Mouse (Mus musculus) cerebellum, adult 9-10 months (tissue): ENCODE data around the gene Bora.
"Not testable (repeated sequence)": the region's sequence is repeated elsewhere in the genome, so short reads cannot be mapped to it uniquely, and the experiment has no call there.

Experiments used
- DNase-seq: peaks from one replicate; pipeline ENCODE4 v3.0.0; 2022

The Bora gene

DNA sequence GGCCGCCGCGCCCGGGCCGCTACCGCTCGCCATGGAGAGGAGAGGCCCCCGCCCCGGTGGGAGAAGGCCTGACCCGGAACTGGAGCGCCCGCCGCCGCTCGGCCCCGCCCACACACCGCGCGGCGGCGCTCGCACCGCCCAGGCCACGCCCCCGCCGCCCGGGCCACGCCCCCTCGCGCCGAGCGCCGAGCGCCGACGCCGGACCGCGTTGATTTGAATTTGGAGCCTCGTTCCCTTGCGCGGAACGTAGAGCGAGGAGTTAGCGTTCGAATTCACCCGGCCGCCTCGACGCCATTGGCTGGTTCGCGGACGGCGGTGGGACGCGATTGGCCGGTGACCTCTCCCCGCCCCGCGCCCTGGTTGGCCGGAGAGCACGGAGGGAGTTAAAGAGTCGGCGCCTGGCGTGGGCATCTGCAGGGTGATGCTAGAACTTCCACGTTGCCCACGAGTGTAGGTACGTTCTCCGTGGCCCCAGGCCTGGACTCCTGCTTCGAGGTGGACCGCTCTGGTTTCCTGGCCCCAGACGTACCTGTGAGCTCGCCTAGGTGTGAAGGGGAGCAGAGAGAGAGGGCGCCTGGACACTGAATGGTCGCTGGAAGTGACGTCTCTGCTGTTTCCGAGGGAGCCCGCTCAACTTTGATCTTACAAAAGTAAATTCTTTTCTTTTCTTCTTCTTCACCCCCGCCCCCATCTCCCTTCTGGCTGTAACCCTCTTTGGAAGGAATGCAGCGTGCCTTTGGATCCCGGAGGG lies at the start of gene Bora, which contains the start of gene Mzt1:
Gene Bora, plus strand, starts transcription at position 192 of the 751 bp plus-strand sequence.
Gene Mzt1, minus strand, starts transcription at position 104 of the 751 bp plus-strand sequence.
- peak; percentile 92 for DNase-seq

DNA sequence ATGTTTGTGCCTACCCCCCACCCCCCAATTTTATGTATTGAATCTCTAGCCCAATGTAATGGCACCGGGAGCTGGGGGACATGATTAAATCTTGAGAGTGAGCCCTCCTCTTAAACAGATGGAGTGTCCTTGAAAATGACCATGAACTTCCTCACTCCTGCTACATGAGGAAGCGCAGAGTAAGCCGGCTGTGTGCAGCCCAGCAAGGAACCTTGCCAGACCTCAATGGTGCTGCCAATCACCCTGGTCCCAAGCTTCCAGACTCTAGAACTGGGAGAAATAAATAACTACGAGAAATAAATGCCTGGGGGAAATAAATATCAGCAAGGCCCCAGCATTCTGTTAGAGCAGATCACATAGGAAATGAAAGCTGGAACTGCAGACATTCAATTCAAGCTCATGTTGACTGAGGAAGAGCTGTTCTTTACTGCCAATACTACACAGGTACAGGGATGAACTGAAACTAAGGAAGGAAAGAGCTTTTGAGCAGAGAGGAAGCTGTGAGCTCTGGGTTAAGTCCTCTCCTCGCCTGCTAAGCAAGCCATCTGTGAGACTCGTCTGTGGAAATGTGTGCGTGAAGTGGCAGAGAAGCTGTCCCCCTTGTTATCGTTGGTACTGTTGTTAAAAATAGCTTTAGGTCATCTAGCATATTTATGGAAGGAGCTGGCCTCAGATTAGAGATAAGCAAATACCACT lies 35.6 kb upstream of the Bora start:
- no peak for DNase-seq

DNA sequence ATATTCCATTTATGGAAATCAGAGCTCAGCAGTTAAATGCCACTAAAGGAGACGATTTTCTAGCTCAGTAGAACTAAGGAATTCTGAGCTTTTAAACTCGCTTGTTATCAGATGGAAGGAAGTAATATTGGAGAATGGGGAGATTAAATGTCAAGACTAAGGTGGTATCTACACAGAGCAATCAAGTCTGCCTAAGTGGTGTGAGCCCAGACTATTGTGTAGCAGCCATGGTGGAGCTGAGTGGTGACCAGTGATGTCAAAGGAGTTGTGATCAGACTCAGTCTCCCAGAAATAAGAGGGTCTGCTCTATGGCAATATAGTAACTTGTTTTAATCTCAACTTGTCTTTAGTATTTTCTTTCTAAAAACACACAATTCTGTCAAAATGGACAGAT lies 35.1 kb upstream of the Bora start:
- no peak for DNase-seq

DNA sequence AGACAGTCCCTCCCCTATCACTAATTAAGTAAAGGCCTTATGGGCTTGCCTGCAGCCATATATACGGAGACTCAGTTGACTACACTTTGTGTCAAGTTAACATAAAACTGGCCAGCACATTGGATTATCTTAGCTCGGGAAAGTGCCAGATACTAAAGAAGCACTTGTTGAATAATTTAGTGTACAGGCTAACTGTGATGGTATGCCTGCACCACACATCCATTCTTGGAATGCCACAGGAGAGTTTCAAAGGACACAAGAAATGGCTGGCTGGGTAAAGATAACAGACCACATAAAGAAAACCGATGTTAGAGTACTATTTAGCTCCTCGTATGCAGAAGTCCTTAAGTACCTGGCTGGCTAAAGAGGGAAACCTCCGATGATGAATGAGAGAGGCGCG lies 27.3 kb upstream of the Bora start:
- no peak for DNase-seq

DNA sequence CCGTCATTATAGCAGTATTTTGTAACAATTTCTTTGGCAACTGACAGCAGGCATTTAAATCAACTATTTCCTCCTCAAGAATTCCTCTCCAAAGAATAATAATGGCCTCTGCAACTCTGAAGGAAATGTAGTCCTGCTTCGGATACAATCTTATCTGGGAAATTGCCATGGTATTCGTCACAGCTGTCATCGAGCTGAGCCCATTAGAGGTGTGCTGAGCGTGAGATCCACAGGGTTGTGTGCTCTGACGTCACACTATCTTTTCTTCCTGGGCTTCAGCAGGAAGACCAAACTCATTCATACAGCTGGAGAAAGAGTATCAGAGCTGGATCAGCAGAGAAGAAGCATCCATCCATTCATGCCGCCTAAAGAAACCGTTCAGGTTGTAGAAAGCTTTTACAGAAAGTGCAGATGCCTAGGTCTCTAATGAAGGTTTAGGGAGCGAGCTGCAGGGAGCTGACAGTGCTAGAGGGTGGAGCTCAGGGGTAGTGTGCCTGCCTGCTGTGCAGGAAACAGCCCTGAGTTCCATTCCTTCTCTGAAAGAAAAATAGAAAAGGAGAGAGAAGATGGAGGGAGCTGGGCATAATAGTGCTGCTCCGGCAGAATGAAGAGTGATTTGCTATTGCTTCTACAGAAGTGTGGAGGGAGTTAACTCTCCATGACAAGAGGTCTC lies 26.8 kb upstream of the Bora start:
- DNase-seq, result no peak

DNA sequence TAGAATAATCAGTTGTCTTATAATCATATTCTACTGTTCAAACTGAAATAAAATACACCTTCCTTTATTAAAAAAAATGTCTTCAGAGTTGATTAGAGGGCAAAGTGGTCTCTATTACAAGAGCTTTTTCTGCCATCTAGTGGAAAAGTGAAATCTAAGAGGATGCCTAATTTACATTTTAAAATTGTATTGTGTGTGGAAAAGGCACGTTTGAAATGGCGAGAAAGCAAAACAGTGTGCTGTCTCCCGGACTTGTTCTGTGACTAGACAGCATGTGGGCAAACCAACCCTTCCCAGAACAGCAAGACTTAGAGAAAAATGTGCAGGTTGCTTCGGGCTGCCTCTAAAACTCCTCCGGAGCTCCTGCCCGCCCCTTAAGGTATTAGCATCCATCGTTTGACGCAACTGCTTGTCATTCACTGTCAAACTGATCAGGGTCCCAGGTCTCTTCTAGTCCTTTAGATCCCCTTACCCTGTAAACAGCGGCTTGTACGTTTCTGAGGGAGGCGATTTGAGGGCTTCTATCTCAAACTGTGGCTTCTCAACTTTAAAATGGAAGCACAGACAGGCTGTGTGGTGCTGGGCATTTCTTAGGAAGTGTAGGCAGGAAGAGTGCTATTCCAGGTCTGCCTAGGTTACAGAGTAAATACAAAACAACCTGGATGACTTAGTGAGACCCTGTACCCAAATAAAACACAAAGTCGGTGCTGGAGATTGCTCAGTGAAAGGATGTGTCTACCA lies 23.5 kb upstream of the Bora start:
- DNase-seq, result no peak

DNA sequence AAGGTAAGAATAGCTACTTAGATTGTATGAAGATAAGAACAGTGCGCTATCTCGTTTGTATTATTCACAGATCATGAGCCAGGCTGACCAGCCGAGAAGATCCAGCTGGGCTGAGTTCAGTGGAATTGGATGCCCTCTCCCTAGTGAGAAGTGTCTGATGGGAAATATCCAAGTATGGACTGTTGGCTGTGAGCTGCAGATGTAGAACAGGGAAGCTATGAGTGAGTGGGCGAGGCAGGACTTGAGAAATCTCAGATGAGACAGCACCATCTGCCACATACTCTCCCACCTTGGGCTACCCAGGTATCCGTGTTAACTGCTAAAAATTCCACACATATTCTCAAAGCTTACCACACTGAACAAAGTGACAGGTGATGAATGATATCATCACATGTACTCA lies 16.0 kb upstream of the Bora start:
- DNase-seq, result no peak

DNA sequence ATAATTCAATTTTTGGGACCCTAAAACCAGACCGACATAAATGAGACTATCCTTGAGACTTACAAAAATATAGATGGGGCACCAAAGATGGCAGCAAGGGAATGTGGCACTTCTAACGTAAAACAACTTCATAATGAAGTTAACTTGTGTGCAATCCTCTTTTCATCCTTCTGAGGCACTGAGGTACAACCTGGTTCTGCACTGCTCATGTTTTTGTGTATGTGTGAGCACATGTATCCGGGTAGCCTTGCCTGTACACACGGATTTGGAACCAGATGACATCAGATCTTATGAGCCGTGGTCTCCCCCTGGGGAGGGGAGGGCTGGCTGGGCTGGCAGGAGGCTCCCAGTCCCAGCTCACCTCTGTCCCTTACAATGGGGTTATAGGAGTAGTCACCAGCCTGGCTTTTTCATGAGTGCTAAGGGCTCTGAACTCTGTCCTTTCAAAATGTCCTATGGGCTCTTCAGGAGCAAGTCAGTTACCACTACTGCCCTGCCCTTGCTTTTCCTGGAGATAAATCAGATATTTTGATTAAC lies 14.6 kb upstream of the Bora start:
- no peak for DNase-seq

DNA sequence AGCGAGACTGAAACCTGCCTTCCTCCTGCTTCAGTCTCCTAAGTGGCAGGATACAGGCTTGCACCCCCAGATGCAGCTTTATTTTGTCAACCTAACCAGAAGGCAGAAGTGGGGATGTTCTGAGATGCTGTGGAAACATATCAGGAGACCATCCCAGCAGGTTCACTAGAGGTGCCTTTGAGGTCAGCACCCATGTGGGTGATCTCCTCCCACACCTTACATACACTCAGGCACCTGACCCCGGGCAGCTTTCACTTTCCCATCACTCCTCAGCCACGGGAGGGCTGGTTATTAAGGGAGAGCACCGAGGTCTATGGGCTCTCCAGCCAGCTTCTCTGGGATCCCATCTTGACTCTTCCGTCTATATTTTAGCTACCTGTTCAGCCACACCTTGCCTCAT lies 13.4 kb upstream of the Bora start:
- no peak for DNase-seq

DNA sequence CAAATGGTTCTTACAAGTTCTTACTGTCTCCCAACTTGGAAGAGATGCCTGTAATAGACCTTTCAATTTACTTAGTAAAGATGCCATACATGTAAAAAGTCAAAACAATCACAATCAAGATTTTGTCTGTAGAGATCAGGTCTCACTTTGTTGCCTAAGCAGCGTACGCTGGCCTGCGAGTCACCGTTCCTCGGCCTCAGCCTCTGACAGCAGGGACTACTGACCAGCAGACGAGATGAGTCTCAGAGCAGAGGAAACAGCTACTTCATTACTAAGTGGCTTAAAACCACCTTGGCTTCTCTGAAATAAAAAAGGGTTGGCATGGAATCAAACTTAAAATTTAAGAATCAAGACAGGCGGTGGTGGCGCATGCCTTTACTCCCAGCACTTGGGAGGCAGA lies 11.2 kb upstream of the Bora start:
- not testable (repeated sequence) for DNase-seq

DNA sequence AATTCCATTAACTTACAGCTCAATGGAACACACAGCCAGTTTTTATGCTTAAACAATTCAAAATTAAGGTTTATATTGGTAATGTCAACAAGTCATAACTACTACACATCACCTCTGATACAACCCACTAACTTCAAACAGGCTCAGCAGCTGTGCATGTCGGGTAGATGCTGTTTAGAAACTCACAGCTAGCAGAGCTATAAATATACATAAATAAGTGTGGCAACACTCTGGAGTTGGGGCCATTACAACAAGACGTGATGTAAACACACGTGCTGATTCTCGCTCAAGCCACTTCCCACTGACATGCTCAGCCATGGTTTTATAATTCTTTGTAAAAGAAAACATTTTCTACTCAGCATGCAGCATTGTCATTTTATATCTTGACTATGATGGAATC lies 10.0 kb upstream of the Bora start:
- no peak for DNase-seq

DNA sequence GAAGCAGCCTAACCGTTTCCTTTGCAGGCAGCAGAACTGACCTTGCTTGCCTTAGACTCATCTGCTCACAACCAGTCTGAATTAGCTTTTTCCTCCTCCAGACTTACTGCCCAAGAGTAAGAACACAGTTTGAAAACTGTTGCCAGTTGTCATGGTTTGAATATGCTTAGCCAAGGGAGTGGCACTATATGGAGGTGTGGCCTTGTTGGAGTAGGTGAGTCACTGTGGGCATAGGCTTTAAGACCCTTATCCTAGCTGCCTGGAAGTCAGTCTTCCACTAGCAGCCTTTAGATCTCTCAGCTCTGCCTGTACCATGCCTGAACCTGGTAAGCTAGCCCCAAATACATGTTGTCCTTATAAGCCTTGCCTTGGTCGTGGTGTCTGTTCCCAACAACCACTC lies 8.3 kb upstream of the Bora start:
- no peak for DNase-seq

DNA sequence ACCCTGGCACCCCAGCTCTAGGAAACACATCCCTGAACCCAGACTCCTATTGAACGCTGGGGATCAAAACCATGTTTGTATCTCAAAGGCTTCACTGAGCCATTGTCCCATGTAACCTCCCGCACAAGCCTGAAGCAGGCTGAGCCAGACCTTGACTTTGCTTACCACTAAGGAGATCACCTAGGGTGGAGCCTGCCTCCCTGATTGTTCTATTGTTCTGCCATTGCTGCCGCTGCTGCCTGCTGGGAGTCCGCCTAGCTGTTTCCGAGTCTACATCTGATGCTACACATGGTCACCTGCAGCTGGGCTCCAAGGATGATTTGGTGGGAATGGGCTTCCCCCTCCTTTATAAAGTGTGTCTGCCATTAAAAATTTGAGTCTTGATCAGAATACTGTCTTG lies 6.7 kb upstream of the Bora start:
- DNase-seq, result not testable (repeated sequence)

DNA sequence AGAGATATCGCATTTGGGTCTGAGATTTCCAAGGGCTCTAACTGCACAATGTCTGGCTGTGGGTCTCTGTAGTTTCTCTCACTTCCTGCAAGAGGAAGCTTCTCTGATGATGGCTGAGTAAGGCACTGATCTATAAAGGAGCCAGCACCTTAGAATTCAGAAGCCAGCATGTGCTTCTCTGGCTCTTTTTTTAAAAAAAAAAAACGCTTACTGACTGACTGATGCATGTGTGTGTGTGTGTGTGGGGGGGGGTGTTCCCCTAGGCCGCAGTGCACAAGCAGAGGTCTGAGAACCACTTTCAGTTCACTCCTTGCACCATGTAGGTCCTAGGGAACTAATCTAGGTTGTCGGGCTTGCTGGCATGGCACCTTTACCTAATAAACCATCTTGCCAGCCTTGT lies 4.6 kb upstream of the Bora start:
- no peak for DNase-seq

DNA sequence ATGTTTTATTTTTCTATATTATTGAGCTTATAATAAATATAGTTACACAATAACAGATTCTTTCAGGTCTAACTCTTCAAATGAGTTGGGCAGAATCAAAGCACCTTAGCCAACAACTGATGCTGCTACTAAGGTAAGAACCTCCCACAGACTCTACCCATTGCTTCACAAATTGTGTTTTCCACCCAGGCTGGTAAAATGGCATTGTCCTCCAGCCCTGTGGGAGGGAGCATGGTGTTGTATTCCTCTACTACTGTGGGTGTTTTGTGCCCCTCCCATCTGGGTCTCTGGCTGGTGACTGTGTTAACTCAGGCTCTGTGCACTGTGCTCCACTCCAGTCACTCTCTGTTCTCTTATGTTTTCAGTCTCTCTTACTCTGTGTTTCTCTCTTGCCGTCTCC lies 2.5 kb upstream of the Bora start:
- no peak for DNase-seq

DNA sequence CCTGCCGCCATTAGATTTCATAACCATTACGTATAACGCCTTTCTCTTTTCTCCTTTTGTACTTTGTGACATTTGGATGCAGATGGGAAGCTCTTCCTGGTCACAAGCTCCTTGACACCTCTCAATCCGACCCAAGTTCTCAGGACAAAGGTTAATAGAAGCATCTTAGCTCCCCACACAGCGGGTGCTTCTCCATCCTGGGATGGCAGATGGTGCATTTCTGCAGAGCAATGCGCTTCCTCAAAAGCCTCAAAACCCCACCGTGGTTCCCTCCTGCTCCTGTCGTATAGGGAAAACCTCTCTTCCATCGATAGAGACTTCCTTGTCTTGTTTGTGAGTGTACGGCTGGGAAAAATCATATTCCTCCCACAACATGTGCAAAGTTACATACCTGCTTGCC lies 1.9 kb upstream of the Bora start:
- DNase-seq, result no peak

DNA sequence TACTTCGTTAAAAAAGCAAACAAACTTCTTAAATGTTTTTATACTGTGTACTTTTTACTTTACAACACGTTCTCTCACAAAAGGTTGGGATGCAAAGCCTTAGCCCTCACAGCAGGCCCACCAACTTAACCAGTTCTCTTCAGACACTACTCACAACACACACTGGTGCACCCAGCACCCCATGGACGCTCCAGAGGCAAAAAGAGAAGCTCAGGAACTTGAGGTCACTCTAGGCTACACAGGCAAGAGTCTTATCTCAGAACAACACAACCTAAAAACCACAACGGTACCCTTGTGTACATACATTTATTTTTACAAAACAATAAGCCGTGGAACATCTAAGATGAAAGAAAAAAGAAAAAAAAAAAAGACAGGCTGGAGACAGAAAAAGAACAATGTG lies 1.3 kb upstream of the Bora start:
- DNase-seq, result no peak

DNA sequence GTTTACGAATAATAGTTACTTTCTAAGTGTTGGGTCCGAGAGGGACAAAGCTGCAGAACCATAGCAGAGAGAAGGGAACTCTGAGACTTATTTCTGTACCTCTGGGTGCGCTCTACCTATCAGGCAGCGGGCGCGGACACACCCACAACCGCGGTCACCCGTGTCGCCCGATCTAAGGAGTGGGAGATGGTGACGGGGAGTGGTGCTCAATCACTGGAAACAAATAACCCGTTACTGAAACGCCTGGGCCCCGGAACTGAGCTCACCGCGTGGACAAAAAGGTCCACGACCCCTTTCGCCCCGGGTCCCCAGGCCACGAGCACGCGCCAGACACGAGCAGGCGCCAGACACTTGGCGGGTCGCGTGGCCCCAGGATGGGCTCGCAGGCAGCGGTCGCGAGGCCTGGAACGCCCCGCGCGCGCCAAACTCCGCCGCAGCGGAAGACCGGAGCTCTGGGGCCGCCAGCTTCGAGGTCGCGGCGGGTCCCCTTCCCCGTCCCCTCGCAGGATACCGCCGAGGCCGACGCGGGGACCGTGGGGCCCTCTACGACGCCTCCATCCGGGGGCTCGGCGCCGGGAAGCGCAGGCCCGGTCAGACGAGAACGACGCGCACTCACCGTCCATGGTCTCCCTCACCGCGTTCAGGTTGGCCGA lies 518 bp upstream of the Bora start:
- DNase-seq, result peak; percentile 42

DNA sequence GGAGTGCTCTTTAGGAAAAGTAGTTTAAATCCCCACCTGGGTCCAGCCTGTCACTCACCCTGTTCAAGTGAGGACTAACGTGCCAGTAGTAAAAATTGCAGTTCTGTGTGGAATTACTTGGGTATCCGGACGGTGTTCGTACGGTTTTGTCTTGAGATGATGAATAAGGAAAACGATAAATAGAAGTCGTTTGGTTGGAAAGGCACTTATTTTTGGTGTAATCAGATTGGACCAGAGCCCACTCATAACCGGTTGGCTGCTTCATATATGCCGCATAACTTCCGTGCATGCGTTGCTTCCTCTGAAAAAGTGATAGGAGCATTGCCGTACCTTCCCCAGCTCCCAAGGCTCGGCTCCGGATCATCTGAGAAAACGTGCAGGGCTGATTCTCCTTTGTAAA lies 760 bp downstream of the Bora start:
- no peak for DNase-seq

DNA sequence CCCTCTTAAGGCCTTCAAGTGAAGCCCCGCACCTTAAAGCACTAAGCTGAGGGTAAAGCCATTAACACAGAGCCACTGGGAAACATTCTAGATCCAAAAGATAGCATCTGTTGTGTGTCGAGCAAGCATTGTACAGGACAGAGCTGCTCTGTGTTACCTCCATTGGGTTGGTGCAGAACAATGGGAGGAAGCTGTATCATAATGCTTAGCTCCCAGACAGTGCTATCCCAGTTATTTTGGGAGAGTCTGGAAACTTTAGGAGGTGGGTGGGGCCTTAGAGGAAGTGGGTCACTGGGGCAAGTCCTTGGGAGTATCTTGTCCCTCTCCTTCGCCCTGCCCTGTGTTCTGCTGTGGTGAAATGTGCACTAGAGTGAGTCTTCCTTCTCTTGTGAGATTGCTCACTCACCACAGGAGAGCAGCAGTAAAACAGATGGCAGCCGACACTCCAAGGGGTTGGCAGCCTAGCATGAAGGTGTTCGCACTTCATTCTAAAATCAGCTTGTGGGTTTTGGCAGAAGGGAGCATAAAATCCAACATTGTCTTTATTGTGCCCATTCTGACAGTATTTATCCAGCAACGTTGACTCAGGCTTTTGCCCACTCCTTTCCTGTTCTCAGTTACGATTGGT lies 13.1 kb downstream of the Bora start:
- peak; percentile 62 for DNase-seq

DNA sequence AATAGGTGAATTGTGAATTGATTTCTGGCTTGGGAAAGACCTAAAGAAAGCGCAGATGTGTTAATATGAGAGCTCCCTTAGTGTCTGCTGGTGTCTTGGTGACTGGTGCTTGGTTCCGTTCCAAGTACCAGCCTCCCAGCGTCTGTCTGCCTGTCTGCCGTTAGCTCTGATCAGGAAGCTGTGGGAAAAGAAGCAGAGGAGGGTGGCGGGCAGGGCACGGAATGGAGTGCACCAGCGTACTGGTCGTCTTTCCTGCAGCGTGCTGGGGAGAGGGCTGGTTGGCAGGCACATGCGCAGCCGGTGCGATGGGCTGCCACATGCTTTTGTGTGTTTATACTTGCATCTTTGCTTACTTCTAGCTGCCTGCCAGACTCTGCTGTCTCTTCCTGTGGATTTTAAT lies 14.6 kb downstream of the Bora start:
- DNase-seq, result no peak

DNA sequence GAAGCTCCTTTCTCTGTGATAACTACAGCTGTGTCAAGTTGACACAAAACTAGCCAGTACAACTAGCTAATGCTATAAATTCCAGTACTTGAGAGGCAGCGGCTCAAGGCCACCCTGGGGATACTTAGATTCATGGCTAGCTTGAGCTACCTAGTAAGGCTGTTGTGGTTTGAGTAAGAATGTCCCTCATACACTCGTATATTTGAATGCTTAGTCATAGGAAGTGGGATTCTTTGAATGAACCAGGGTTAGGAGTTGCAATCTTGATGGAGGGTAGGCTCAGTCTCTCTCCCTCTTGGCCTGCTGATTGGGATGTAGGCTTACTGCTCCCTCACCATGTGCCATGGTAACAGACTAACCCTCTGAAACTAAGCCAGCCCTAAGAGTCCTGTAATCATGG lies 17.1 kb downstream of the Bora start:
- DNase-seq, result no peak
